Mouse (Mus musculus): Measurements from ENCODE around the gene 4933416C03Rik. TPM values are rescaled to one million over a fixed set of nuclear protein-coding genes. Genes with fewer than 3 reads are reported as not detected.

4933416C03Rik gene
- total and polyA plus RNA-seq, 3 experiments: not detected

GRCm38 (mm10) chr10:116098470-116098869 lies 15.2 kb downstream of the 4933416C03Rik start:
- Histone ChIP-seq H3K27me3 (ENCODE audit: insufficient read depth, low read length) (no peaks in the 10 kb centered on the region), H3K4me1 (ENCODE audit: insufficient read depth, low read depth, low read length) (no peaks in the 10 kb centered on the region), H3K36me3 (replicated peaks) (no peaks in the 10 kb centered on the region), H3K4me3 (ENCODE audit: low read depth, low read length) (no peak overlapping the region), H3K9me3 (replicated peaks) (peaks cover 52% of the 10 kb centered on the region)
- ATAC-seq (ENCODE audit: extremely low read depth, insufficient number of reproducible peaks, low FRiP score, poor library complexity, severe bottlenecking) (no peak), DNase-seq (ENCODE audit: low spot score) (no peak)
- TF ChIP-seq CTCF (IDR thresholded peaks at IDR 0.05; ENCODE audit: low read depth, low read length) (no peak), GATA2 (IDR thresholded peaks at IDR 0.05; ENCODE audit: borderline replicate concordance, low read depth, low read length) (no peak), GATA1 (IDR thresholded peaks at IDR 0.05; ENCODE audit: borderline replicate concordance, low read length) (no peak), POLR2AphosphoS5 (IDR thresholded peaks at IDR 0.05; ENCODE audit: insufficient replicate concordance, low read depth, low read length) (no peak), TAL1 (conservative IDR thresholded peaks at IDR 0.05; ENCODE audit: low read depth, low read length) (no peak)

- peaks cover 47% of the 10 kb centered on the region for H3K9me3 ChIP-seq (replicated peaks)
- DNase-seq (ENCODE audit: low spot score) (no peak), ATAC-seq (ENCODE audit: extremely low read depth, insufficient number of reproducible peaks, low FRiP score, poor library complexity, severe bottlenecking) (no peak)
- TF ChIP-seq GATA2 (IDR thresholded peaks at IDR 0.05; ENCODE audit: borderline replicate concordance, low read depth, low read length) (no peak), POLR2AphosphoS5 (IDR thresholded peaks at IDR 0.05; ENCODE audit: insufficient replicate concordance, low read depth, low read length) (no peak), CTCF (IDR thresholded peaks at IDR 0.05; ENCODE audit: low read depth, low read length) (no peak), GATA1 (IDR thresholded peaks at IDR 0.05; ENCODE audit: borderline replicate concordance, low read length) (no peak), TAL1 (conservative IDR thresholded peaks at IDR 0.05; ENCODE audit: low read depth, low read length) (no peak)
- no peaks in the 10 kb centered on the region for H3K36me3 ChIP-seq (replicated peaks)
- H3K27me3 ChIP-seq (ENCODE audit: insufficient read depth, low read length): no peaks in the 10 kb centered on the region
- no peak overlapping the region for H3K4me3 ChIP-seq (ENCODE audit: low read depth, low read length)
- H3K4me1 ChIP-seq (ENCODE audit: insufficient read depth, low read depth, low read length): no peaks in the 10 kb centered on the region
These were observed 17.3 kb downstream of the 4933416C03Rik start for GRCm38 (mm10) chr10:116096466-116096865.

- Histone ChIP-seq H3K36me3 (replicated peaks) (no peaks in the 10 kb centered on the region), H3K4me1 (ENCODE audit: insufficient read depth, low read depth, low read length) (no peaks in the 10 kb centered on the region), H3K27me3 (ENCODE audit: insufficient read depth, low read length) (no peaks in the 10 kb centered on the region), H3K4me3 (ENCODE audit: low read depth, low read length) (no peak overlapping the region), H3K9me3 (replicated peaks) (peaks cover 31% of the 10 kb centered on the region)
- no peak for TF ChIP-seq GATA2 (IDR thresholded peaks at IDR 0.05; ENCODE audit: borderline replicate concordance, low read depth, low read length)
- TF ChIP-seq GATA1 (IDR thresholded peaks at IDR 0.05; ENCODE audit: borderline replicate concordance, low read length): no peak
- no peak for TF ChIP-seq TAL1 (conservative IDR thresholded peaks at IDR 0.05; ENCODE audit: low read depth, low read length)
- TF ChIP-seq CTCF (IDR thresholded peaks at IDR 0.05; ENCODE audit: low read depth, low read length): no peak
- TF ChIP-seq POLR2AphosphoS5 (IDR thresholded peaks at IDR 0.05; ENCODE audit: insufficient replicate concordance, low read depth, low read length): no peak
- ATAC-seq (ENCODE audit: extremely low read depth, insufficient number of reproducible peaks, low FRiP score, poor library complexity, severe bottlenecking) (no peak), DNase-seq (ENCODE audit: low spot score) (no peak)
These were observed 29.8 kb downstream of the 4933416C03Rik start for GRCm38 (mm10) chr10:116083965-116084364.

- H3K36me3 ChIP-seq (replicated peaks): no peaks in the 10 kb centered on the region
- ATAC-seq (ENCODE audit: extremely low read depth, insufficient number of reproducible peaks, low FRiP score, poor library complexity, severe bottlenecking) (no peak), DNase-seq (ENCODE audit: low spot score) (no peak)
- H3K27me3 ChIP-seq (ENCODE audit: insufficient read depth, low read length): no peaks in the 10 kb centered on the region
- TF ChIP-seq GATA2 (IDR thresholded peaks at IDR 0.05; ENCODE audit: borderline replicate concordance, low read depth, low read length): no peak
- no peak for TF ChIP-seq CTCF (IDR thresholded peaks at IDR 0.05; ENCODE audit: low read depth, low read length)
- no peak for TF ChIP-seq TAL1 (conservative IDR thresholded peaks at IDR 0.05; ENCODE audit: low read depth, low read length)
- no peak overlapping the region for H3K4me3 ChIP-seq (ENCODE audit: low read depth, low read length)
- peaks cover 41% of the 10 kb centered on the region for H3K9me3 ChIP-seq (replicated peaks)
- H3K4me1 ChIP-seq (ENCODE audit: insufficient read depth, low read depth, low read length): no peaks in the 10 kb centered on the region
These were observed 32.9 kb downstream of the 4933416C03Rik start for GRCm38 (mm10) chr10:116080841-116081240.

- H3K36me3 ChIP-seq (replicated peaks): no peaks in the 10 kb centered on the region
- ATAC-seq (ENCODE audit: extremely low read depth, insufficient number of reproducible peaks, low FRiP score, poor library complexity, severe bottlenecking) (no peak), DNase-seq (ENCODE audit: low spot score) (no peak)
- H3K27me3 ChIP-seq (ENCODE audit: insufficient read depth, low read length): no peaks in the 10 kb centered on the region
- peaks cover 44% of the 10 kb centered on the region for H3K9me3 ChIP-seq (replicated peaks)
- H3K4me3 ChIP-seq (ENCODE audit: low read depth, low read length): no peak overlapping the region
- TF ChIP-seq TAL1 (conservative IDR thresholded peaks at IDR 0.05; ENCODE audit: low read depth, low read length) (no peak), GATA2 (IDR thresholded peaks at IDR 0.05; ENCODE audit: borderline replicate concordance, low read depth, low read length) (no peak), CTCF (IDR thresholded peaks at IDR 0.05; ENCODE audit: low read depth, low read length) (no peak), GATA1 (IDR thresholded peaks at IDR 0.05; ENCODE audit: borderline replicate concordance, low read length) (no peak)
- H3K4me1 ChIP-seq (ENCODE audit: insufficient read depth, low read depth, low read length): no peaks in the 10 kb centered on the region
These were observed 34.3 kb downstream of the 4933416C03Rik start for GRCm38 (mm10) chr10:116079396-116079795.

GRCm38 (mm10) chr10:116078636-116079035 lies 35.1 kb downstream of the 4933416C03Rik start:
- ATAC-seq (ENCODE audit: extremely low read depth, insufficient number of reproducible peaks, low FRiP score, poor library complexity, severe bottlenecking) (no peak), DNase-seq (ENCODE audit: low spot score) (no peak)
- Histone ChIP-seq H3K36me3 (replicated peaks) (no peaks in the 10 kb centered on the region), H3K9me3 (replicated peaks) (peaks cover 46% of the 10 kb centered on the region), H3K4me1 (ENCODE audit: insufficient read depth, low read depth, low read length) (no peaks in the 10 kb centered on the region), H3K27me3 (ENCODE audit: insufficient read depth, low read length) (no peaks in the 10 kb centered on the region), H3K4me3 (ENCODE audit: low read depth, low read length) (no peak overlapping the region)
- TF ChIP-seq CTCF (IDR thresholded peaks at IDR 0.05; ENCODE audit: low read depth, low read length): no peak
- TF ChIP-seq POLR2AphosphoS5 (IDR thresholded peaks at IDR 0.05; ENCODE audit: insufficient replicate concordance, low read depth, low read length): no peak
- TF ChIP-seq GATA1 (IDR thresholded peaks at IDR 0.05; ENCODE audit: borderline replicate concordance, low read length): no peak
- no peak for TF ChIP-seq GATA2 (IDR thresholded peaks at IDR 0.05; ENCODE audit: borderline replicate concordance, low read depth, low read length)
- no peak for TF ChIP-seq TAL1 (conservative IDR thresholded peaks at IDR 0.05; ENCODE audit: low read depth, low read length)

GRCm38 (mm10) chr10:116075954-116076353 lies 37.8 kb downstream of the 4933416C03Rik start:
- Histone ChIP-seq H3K4me1 (ENCODE audit: insufficient read depth, low read depth, low read length) (no peaks in the 10 kb centered on the region), H3K36me3 (replicated peaks) (no peaks in the 10 kb centered on the region), H3K27me3 (ENCODE audit: insufficient read depth, low read length) (no peaks in the 10 kb centered on the region), H3K9me3 (replicated peaks) (peaks cover 37% of the 10 kb centered on the region), H3K4me3 (ENCODE audit: low read depth, low read length) (no peak overlapping the region)
- no peak for TF ChIP-seq TAL1 (conservative IDR thresholded peaks at IDR 0.05; ENCODE audit: low read depth, low read length)
- TF ChIP-seq CTCF (IDR thresholded peaks at IDR 0.05; ENCODE audit: low read depth, low read length): no peak
- TF ChIP-seq GATA2 (IDR thresholded peaks at IDR 0.05; ENCODE audit: borderline replicate concordance, low read depth, low read length): no peak
- no peak for TF ChIP-seq POLR2AphosphoS5 (IDR thresholded peaks at IDR 0.05; ENCODE audit: insufficient replicate concordance, low read depth, low read length)
- no peak for TF ChIP-seq GATA1 (IDR thresholded peaks at IDR 0.05; ENCODE audit: borderline replicate concordance, low read length)
- DNase-seq (ENCODE audit: low spot score) (no peak), ATAC-seq (ENCODE audit: extremely low read depth, insufficient number of reproducible peaks, low FRiP score, poor library complexity, severe bottlenecking) (no peak)

Measured in G1E (cell line).